Mouse (Mus musculus) frontal cortex, postnatal 10 days (tissue): ENCODE measurements around the gene H60b.
"Not testable (repeated sequence)": the region's sequence is repeated elsewhere in the genome, so short reads cannot be mapped to it uniquely, and the experiment has no call there.

ENCODE experiments used
- DNase-seq, 2 experiments: peaks; one replicate each; pipeline ENCODE4 v3.0.0; 2022; ENCODE audit warnings: low spot score in 2 of 2, mixed read lengths in 1 of 2

The H60b gene

DNA sequence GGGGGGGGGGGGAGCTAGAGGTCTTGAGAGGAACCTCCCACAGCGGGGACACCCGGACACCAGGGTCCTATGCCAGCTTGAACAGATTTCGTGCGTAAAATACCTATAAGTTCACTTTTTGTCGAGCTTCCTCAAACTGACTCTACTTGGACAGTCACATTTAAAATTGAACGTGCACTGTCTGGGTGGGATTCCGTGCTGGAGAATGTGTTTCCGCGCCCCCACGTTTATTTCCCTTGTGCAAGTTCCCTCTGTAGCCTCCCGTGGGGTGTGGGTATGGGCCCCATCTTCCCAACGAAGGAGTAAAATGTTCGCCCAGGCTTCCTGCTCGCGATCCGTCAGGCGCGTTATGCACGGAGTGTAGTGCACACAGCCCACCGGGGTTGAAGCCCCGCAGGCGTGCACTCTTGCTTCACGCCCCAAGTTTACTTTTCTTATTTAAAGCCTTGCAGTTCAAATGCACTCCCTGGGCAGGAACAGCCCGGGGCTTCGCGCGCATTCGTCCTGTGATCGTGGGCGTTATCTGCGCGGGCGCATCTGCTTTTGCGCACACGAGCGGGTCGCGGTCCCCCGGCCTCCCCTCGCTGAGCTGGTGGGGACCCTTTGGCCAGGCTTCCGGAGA is 115.4 kb downstream of the H60b start:
- DNase-seq = no peak

DNA sequence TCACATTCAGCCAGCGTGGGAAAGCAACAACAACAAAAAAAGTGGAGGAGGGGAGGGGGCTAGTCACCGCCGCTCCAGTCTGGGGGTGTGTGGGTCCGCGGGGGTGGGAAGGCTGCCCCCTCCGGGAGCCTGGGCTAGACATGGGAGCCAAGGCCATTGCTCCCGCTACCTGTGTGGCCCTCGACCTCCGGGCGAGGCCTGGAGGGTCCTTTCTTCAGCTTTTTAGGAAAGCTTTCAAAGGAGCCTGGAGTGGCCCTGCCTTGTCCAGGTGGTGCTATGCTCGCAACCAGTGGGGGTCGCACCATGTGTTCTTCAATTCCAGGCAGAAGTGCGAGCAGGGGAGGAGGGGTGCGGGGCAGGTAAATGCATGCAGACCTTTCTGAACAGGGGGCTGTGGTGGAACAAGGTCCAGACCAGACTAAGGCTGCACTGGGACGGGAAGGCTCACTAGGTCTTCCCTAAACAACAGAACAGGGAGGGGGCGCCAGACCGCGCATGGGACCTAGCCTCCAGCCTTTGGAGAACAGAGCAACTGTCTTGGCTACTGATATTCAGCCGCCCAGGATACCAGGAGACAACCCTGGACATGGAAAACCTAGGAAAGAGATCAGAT is 116.2 kb downstream of the H60b start:
- no peak for DNase-seq

DNA sequence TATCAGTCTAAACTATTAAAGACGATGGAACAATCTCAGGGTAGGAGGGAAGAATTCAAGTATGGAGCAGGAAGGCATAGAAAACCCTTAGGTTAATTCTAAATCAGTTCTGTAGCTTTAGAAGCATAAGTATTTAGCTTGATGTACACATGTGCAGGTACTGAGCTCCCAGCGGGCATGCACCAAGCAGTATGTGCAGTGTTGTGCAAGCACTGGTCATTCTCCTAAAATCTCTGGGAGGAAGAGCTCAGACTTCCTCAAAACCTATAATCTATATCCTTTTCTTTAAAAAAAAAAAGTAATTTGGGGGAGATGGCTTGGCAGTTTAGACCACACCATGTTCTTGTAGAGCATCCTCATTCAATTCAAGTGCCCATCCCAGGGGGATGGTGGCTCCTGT is 120.1 kb downstream of the H60b start:
- not testable (repeated sequence) for DNase-seq

DNA sequence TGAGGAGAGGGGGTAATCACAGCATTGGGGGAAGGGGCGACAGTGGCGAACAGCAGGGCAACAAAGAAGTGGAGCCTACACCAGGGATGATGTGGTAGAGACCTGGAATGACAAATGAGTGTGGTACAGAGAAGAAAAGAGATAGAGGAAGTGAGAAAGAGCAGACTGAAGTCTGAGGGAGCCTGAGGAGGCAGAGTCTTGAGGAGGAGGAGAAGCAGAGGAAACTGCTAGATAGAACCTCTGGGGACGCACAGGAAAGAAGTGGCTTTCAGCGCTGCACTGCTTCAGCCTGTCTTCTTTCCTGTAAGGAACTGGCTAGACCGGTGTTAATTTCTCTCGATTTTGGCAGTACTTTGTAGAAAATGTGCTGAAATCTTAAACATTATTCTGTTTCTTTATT is 124.4 kb downstream of the H60b start:
- DNase-seq = no peak

DNA sequence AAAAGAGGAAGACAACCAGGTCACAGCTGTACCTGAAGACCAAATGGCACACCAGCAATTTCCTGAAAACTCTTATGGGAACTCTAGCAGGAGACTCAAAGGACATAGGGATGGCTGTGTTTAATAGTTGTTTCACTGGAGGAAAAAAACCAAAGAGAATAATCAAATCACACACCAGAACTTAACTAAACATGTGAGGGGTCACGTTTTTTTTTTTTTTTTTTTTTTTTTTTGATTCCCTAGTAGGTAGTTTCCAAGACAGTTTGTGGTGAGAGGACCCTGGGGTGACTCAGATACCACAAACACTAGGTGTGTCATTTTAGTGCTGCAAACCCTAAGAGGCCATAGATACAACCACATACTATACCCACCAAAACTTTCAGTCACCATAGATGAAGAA is 137.3 kb downstream of the H60b start:
- no peak for DNase-seq

DNA sequence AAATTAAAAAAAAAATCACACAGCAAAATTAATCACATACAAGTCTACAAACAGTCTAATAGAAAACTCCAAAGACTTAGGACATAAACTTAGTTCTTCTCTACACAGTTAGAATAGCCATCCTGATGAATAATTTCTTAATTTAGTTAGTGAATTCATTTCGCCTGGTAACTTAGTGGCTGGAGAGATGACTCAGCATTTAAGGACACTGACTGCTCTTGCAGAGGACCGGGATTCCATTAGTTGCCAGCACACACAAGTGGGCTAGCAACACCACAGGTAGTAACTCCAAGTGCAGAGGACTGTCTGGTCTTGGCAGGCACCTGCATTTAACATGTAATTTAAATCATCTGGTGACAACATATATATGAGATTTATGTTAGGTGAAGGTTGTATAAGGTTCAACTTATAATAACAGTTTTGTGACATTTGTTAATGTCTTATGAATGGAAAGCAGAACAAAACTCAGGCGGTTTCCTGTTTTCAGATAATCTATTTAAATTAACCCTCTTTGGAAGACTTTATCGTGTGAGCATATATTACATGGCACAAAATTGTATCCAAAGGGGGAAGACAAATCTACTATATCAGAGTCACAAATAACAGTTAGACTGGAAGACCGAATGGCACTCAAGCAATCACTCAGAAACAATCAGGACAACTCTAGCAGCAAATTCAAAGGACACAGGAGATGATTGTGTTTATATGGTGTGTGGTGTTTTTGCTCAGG is 138.8 kb downstream of the H60b start:
- no peak for DNase-seq

DNA sequence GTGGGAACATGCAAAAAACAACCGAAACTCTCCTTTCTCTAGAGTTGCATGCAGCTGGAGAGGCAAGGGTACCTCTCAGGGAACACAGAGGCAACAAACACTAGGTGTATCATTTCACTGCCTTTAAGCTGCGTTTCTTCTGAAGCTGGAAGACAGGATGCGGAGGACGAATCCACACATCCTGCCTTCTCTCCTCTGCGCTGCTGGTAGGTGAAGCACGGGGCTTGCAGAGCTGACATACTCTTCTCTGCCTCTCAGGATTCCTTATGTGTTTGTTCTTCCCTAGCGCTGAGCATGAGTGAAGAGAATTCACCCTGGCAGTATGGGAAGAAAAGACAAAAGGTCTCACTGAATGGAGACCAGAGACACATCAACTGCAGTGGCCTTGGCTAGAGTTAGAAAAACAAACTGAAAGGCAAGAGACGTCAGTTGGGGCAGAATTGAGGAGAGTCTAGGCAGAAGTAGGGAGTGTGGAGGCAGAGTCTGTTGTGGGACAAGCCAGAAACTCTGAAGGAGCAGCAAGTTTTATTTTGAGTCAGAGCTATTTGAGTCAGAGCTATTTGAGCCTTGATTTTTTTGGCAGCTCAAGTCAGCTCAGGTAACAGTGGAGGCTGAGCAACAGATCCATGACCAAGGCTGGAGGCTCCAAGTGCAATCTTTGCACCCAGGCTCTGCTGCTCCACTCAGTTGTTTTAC is 139.5 kb downstream of the H60b start:
- DNase-seq = no peak

DNA sequence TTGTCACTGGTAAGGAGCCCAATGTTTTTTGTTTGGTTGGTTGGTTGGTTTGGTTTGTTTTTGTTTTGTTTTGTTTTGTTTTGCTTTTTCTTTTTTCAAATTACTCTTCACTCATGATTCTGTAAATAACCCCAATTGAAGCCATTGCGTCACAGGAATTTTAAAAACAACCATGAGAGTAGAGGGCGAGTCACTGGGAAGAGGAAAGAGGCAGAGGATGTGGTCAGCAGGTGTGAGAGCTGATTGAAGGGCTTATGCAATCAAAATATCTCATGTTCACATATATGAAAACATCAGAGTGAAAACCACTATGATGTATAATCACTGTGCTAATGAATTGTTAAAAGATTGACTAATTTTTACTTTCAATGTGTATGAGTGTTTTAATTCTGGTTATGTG is 140.9 kb downstream of the H60b start:
- DNase-seq = no peak

DNA sequence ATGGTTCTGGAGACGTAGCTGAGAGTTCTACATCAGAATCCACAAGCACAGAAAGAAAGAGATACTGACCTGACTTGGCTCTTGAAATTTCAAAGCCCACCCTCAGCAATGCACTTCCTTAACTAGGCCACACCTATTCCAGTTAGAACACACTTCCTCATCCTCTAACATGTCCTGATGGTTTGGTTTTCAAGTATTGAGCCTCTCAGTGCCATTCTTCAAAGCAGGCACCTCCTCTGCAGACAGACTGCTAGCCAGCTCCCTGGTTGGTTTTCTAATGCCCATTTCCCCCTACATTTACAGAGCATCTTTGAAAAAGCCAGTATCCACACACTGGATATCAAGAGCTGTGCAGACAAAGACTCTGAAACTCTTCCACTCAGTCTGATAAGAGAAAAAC is 143.3 kb downstream of the H60b start:
- DNase-seq = no peak

DNA sequence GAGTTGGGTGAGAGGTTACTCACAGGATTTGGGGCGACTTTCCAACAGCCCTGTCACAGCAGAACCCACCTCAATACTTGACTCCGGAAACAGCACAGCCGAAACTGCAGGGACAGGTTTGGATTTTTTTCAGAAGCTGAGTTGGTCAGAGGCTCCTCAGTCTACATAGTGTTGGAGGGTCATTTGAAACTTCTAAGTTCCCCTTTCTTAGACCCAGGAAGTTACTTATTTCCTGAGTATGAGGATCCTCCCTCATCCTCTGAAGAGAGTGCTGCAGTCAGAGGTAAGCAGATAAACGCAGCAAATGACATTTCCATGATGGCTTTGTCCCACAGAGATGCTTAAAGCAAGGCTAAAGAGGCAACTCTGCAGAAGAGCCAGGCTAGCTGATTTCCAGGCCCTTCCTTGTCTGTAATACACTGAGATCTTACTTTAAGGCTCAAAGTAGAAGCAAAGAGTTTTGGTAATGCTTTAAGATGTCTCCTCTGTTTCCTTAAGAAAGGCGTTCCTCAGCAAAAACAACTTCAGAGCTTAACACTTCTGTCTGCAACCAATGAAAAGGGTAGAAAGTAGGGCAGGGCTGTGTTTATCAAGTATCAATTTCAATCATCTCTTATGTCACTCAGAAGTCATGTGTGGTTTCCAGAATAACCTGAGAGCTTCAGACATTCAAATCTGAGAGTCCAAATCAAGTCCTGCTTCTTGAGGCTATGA is 144.1 kb downstream of the H60b start:
- no peak for DNase-seq

DNA sequence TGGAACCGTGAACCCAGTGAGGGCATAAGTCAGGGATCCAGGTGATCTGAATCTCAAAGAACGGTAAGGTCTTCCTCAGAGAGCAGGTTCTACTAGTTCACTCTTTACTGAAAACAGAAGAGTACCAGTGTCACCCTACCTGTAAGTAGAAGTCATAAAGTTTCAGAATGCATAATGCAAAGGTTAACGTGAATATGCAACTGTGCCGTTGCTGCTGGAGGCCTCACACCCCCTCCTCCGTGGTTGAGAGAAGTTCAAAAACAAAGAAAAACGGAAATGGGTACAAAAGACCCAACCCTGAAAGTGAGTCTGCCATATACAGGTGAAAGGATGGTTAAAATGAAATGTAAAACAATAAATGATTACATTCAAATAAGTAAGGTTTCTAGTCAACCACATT is 145.3 kb downstream of the H60b start:
- DNase-seq = no peak

DNA sequence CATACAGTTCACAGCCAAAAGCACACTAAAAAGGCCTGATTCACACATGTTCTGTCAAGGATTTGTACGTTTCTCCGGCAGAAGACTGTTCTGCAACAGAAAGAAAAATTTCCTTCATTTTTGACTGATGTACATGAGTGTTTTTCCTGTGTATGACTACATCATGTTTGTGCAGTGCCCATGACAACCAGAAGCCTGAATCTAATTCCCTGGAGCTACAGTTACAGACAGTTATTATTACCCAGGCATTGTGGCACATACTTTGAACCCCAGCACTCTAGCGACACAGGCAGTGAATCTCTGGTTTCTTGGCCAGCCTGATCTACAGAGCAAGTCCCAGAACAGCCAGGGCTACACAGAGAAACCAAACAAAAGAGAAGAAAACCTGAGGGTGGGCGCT is 147.4 kb downstream of the H60b start:
- no peak for DNase-seq

DNA sequence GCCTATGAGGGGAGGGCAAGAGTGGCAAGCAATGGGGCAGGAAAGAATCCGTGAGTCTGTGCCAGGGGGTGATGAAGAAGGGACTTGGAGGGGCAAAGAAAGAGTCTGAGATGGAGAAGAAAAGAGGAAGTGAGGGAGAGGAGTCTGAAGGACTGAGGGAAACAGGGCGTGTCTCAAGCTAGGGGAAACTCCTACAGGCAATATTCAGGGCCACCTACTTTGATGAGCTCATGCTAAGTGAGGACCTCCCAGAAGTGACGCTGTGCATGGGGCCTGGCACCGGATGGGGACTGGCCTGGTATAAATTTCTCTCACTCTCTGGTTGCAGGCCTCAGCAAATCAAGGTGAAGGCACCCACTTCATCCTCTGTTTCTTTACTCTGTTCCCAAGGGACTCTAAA is 148.1 kb downstream of the H60b start:
- DNase-seq = no peak

DNA sequence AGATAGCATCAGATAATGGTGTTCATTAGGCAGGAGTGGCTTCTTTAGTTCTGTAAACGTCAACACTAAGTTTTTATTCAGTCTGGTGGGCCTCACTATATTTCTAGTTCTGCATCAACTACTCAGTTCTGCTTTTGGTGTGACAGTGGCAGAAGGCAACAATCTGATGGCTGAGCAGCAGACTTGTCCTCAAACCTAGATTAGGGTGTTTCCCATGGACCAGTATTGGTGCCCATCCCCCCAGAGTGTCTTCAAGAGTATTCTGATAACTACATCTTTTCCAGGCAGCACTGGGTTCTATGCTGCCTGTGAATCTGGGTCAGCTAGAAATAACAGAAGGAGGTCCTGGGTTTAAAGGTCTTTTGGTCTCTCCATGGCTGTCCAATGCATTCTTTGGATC is 149.8 kb downstream of the H60b start:
- DNase-seq = no peak

DNA sequence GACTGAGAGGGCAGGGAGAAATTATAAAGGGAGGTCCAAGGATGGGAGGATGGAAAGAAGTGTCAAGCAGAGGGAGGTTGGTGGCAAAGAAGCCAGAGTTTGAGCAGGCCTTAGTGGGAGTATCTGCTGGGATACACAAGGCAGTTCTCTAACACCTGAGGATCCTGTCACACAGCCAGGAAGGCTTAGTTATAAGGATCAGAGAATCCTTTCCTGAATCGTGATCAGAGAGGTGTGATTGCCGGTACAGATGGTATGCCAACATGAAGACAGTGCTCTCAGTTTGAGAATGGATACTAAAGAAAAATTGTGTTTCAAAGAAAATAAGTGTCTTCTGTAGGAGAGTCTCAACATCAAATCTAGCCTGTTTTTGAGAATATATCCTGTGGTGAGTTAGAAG is 164.5 kb downstream of the H60b start:
- DNase-seq = no peak
